Mouse (Mus musculus): ENCODE measurements around the gene Grip1.

DNA sequence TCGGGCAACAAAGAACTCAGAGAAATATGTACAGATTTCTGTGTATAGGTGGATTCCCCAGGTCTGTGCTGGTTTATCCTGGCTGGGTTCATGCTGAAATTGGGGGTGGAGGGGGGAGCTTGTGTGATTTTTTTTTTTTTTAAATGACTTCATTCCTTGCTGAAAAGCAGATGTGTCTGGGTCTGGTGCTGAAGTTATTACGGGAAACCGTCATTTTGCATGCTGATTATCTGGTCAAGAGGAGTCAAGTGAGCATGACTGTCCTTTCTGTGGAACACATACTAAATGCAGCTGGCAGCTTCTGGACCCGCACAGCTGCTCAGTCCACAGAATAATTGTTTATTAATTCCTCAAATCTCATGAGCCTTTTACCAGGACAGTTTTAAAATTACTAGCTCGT lies 366.1 kb downstream of the Grip1 start:
- TF ChIP-seq EP300 (IDR thresholded peaks at IDR 0.05): no peak
- no peak for TF ChIP-seq CTCF (IDR thresholded peaks at IDR 0.05)
